Mouse (Mus musculus) cerebellum, adult 9-11 months (tissue): ENCODE data around the gene Lsm3.

Experiments
- DNase-seq: peaks from one replicate; pipeline ENCODE4 v3.0.0; 2022

Lsm3 gene

DNA sequence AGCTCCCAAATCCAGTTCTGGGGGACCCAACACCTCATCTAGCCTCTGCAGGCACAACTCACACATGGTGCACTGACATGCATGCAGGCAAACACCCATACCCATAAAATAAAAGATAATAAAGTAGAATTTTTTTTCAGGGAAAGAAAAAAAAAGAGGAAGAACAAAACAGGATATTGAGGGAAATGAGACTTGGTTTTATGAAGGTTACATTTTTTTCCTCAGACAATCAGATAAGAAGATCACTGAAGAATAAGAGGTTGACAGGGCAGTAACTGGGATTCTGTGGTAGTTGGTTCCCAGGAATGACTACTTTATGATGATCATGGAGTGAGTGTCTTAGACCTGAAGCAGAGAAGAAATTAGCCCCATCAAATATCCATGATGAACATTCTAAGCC is 1.6 kb upstream of the Lsm3 start:
- DNase-seq, result no peak

DNA sequence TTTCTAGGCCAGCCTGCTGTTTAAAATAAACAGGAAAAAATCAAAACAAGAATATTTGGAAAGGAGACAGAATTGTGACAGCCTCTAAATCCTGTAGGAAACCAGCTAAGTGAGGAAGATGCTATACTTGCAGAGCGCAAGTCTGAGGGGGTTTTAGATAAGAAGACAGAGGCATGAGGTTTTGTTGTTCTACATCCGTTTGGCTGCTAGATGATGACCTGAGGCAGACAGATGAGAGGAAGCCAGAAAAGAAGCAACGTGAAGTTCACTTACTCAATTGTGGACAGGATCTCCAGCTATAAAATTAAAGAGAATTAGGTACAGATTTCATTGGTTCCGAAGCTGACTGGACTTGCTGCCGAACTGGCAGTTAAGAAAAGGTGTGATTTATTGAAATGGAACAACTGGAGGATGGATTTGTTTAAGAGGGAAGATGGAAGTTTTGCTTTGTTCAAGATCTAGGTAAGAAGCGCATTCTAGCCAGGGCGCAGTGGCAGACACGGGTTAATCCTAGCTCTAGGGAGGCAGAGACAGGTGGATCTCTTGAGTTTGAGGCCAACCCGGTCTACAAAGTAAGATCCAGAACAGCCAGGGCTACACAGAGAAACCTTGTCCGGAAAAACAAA is 878 bp upstream of the Lsm3 start:
- no peak for DNase-seq

DNA sequence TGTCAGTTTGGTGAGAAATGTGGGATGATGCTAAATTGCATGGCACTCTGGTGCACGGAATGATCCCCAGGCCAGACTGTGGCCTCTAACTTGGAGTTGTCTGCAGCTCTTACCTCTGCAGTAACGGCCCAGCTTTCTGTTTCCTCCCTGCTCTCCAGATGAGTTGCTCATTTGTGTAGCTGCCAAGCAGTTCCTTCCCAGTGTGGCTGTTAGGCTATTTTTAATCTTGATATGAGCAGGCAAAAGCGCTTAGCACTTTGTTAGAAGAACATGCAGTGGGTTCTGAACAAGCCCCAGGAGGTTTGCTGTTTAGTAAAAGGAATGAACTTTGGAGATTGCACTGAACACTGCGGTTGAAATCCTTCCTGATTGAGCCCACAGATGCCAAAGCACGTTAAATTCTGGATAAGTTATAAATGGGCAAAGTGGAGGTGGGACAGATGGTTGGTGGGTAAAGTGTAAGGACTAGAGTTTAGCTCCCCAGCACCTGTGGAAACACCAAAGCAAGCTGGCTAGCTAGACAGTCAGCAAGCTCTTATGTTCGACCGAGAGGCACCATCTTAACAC is 2.8 kb downstream of the Lsm3 start:
- DNase-seq, result no peak

DNA sequence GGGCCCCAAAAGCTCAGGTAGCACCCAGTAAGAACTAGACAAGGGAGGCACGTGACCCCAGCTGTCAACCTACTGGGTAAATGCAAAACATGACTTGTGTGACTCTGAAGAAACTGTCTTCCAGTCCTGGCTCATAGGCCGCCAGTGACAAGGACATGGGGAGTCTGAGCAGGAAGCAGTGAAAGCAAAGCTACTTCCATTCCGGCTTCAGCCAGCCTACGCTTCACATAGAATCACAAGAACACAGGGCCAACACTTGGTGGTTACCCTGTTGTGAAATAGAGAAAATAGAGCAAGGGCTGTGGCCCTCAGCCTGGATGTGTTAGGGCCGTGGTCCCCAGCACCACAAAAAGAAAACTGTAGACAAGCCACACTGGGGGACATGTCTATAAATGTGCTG is 7.1 kb downstream of the Lsm3 start:
- no peak for DNase-seq

DNA sequence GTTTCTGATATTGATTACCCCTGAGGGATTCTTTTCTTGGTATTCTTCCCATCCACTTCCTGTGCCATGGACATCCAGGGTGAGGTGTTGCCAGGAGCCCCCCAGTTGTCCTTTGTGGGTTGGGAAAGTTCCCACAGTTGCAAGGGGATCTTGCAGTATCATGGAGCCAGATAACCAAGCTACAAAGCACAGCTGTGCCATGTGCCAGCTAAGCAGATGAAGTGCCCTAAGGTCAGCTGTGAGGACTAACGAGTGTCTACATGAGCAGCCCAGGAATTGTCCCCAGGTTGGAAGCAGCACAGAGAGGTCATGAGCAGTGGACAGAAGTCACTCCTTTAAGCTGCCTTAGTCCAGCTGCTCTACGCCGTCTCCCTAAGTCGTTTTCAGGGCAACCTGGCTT is 9.8 kb downstream of the Lsm3 start:
- DNase-seq, result no peak

DNA sequence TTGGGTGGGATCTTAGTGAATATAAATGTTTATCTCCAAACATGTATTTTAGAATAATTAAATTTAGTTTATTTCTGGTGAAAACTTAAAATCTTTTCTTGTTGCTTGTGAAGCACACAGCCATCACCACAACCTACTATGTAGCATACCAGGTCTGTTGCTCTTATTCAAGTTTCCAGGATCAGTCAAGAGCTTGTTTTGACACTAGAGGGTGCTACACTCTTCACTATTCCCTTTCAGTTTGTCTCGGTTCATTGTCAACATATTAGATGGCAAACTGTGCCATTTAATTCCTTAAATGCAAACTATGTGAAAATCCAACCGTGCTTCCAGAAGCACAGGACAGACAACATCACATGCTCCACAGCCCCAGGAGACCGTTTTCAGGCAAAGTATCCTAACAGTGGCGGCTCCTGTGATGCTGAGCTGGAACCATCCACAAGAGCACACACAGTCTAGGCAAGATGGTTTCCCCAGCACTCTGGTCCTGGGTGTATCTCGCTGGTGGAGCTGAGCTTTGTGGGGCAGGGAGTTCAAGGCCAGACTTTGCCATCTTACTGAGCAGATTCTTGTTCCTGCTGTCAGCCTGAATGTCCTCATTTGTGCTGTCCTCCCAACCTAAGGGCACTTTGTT is 11.6 kb downstream of the Lsm3 start:
- no peak for DNase-seq

DNA sequence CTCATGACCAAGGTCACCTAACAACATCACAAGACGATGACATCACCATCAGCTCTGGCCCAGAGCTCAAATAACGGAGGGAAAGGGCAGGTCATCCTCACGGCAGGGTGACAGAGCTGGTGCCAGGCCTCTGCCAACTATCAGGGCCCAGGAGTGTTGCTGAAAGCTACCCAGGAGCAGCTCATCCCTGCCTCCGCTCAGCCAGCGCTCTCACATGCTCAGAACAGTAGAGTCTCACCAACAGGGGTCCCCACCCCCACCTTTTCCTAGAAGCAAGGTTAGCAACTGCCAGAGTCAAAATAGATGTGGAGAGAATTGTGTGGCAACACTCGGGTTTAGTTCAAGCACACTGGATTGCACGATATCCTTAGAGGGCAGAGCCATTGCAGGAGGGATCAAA is 12.5 kb downstream of the Lsm3 start:
- no peak for DNase-seq

DNA sequence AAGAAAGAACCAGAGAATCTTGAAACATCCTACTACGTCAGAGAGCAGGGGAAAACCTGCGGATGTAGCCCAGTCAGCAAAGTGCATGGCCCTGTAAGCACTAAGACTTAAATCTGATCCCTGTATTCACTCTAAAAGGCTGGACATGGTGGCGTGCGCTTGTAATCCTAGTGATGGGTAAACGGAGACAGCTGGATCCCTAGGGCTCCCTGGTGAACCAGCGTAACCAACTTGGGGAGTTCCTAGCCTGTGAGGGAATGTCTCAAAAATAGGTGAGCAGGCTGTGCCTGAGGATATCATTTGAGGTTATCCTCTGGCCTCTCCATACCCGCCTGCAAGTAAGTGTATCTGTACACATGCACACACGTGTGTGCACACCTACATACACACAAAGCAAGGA is 14.9 kb downstream of the Lsm3 start:
- DNase-seq, result no peak

DNA sequence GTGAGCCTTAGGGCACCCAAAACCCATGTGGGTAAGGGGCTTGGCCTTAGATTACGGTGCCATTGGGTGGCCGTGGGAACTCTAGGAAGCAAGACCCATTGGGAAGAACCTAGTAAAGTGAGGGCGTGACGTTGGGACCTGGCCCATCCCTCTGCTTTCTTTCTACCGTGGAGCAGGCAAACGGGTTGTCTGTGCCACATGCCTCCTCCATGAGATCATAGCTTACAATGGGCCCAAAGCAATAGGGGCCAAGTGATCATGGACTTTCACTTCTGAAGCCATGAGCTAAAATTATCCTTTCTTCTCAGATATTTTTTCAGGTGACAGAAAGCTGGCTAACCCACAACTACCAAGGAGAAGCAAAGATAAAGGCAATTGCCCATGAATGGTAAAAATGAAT is 15.5 kb downstream of the Lsm3 start:
- no peak for DNase-seq

DNA sequence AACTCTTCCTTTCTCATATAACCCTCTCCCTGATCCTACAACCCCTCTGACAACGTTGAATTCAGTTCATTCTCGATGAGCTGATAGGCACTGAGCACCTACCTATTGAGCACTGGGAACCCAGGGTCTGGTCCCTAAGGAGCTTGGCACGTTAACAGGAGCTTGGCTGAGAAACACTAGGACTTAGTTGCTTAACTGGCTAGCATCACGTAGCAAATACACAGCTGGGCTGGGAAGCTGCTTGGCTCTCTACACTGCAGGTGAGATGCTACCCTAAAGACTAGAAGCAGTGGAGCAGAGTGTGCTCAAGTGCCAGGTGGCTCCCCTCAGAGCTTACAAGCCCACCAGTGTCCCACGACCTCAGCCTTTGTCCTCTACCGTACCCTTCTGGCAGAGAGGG is 16.9 kb downstream of the Lsm3 start:
- no peak for DNase-seq

DNA sequence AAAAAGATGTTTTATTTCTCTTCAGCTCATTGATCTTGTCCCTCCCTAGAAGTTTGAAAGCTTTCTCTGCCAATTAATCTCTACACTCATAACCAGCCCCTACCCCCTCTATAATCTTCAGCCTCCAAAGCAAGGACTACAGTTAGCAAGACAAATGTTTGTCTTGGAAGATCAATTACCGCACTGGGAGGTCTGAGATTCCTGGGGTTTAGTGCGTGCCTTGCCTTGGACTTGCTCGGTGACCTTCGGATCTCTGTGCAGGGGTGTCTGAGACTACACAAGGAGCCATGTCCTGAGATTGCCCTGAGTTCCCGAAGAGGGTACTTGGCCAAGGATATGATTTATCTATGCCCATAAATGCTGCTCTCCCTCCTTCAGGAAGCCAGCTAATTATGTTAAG is 17.6 kb downstream of the Lsm3 start:
- DNase-seq, result no peak

DNA sequence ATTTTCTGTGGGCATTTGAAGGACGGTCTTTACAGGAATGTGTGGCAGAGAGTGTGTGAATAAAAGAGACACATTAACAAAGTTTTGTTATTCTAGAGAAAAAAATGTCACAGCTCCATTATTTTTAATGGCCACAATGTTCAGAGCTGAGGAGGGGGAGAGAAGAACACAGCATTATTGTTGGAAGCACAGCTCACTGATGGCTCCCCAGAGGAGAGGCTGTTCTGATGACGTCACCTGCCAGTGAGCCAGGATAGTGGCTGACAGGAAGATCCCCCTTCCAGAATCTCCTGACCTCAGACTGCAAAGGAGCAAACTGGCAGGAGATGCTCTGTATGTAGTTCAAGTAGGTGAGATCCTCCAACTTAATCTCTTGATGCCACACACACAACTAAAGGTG is 18.0 kb downstream of the Lsm3 start:
- no peak for DNase-seq

DNA sequence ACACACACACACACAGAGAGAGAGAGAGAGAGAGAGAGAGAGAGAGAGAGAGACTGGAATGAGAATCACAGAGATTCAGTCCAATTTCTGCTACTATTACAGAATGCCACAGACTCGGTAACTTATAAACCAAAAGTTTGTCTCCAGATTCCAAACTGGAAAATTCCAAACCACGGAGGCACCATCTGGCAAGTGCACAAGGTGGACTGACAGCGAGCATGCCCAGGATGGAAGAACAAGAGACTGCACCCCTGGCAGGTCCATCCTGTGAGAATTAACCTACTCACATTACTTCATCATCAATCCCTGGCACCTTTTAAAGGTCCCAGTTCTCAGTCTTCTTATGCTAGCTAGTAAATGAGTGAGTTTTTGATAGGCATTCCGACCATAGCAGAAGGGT is 18.5 kb downstream of the Lsm3 start:
- no peak for DNase-seq

DNA sequence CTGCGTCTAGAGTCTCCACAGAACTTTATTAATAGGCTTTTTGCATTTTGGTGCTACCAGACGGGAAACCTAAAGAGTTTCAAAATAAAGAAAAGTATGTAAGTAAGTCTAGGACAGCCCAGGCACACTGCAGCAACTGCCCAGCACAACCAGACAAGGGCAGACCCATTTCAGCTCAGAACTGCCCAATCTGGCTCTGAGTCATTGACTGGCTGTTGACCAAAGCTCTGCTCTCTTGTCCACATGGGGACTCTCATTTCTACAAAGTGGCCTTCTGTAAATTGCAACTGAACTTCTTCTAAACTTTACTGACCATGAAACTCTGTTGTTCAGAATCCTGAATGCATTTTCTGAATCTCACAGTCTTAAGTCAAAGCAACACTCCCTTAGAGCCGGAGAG is 19.5 kb downstream of the Lsm3 start:
- DNase-seq, result no peak

DNA sequence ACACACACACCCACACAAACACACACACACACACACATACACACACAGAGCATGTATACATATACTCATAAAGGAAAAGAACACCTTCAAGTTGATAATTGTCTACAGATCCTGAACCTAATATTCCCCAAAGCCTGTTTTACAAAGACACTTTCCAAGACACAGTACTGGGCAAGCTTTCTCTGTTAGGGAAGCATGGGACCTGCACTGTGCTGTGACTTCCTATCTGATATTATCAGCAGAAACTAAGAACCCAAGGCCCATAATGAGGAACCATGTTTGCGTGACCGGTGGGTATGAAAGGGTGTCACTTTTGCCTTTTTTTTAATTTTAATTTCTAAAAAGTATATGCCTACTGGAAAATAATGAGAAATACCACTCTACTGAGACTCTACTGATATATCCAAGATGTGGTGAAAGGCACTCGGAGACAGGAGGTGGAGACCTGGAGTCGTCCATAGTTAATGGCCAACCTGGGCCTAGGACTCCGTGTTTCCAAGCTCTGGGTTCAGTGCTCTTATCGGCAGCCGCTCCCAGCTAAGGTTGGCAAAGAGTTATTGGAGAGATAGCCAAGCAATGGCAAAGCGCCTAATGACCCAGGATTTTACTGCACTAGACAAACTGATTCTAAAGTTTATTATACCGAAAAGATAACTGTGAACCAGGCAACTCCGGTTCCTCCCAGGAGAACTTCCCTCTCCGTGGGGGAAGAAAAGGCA is 20.5 kb downstream of the Lsm3 start:
- DNase-seq, result no peak

DNA sequence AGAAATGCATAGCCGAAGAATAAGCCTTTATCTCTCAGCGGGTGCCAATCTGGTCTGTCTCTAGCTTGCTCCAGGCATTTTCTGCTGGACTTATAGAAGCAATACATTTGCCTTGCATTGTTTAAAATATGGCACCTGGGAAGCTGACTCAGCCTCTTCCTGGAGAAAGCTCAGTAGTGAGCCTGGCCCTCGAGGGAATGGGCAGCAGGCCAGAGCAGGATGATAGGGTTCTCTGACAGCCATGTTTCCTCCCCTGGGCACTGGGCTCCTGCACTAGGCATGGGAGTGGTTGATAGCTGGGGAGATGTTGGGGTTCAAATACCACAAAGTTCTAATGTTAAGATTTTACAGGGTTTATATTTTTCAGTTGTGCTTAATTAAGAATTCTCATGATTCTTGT is 25.5 kb downstream of the Lsm3 start:
- no peak for DNase-seq

DNA sequence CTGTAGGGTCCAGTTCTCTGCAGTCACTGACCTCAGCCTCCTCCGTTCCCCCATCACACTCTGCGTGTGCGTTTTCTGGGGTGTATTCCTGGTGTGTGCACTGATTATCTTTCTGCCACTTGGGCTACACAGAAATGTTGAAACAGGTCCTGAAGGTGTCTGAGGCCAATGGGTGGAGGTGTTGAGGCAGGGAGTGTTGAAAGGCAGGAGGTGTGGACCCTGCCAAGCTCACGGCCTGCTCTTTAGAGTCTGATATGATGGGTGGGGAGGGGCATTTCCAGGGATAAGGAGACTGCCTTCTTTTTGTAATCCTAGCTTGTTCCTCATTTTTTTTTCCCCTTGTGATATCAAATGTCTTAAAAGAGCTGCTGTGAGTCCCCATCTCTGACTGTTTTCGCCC is 27.3 kb downstream of the Lsm3 start:
- DNase-seq, result no peak

DNA sequence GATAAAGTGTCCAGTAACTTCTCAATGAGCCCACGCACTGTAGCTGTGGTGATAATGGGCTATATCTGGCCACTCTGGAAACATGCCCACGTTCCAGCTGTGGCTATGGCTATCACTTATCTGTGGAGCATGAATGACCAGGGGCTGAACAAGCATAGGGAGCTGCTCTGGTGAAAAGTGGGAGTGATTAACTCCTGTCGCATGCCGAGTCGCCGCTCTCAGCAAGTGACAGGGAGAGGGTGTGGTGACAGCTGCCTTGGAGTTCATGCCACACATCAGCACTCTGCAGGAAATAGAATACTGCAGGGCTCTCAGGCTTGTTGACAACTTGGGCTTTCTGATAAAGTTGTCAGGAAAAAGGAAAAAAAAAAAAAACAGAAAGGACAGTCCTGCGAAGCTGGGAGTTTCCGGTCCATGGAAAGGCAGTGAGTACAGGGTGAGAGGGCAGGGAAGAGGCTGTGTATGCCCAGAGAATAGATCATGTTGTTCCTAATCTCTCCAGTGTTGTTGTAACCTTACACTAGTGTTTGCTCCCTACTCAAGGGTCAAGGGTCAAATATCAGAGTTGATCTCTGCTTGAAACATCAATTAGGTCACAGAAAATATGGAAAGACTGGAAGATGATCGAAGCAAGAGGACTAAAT is 30.6 kb downstream of the Lsm3 start:
- no peak for DNase-seq

DNA sequence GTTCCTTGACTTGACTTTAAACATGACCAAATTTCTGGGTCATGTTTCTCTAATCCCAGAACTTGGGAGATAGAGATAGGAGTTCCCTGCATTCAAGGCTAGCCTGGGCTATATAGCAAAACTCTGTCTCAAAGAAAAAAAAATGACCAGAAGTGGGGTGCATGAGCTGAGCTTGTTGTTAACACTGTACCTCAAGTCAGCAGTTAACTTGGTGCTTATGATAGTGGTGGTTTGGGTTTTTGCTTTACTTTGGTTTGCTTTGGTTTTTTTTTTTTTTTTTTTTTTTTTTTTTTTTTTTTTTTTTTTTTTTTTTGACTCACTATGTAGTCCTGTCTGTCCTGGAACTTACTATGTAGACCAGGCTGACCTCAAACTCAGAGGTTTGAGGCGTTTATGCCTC is 31.6 kb downstream of the Lsm3 start:
- no peak for DNase-seq

DNA sequence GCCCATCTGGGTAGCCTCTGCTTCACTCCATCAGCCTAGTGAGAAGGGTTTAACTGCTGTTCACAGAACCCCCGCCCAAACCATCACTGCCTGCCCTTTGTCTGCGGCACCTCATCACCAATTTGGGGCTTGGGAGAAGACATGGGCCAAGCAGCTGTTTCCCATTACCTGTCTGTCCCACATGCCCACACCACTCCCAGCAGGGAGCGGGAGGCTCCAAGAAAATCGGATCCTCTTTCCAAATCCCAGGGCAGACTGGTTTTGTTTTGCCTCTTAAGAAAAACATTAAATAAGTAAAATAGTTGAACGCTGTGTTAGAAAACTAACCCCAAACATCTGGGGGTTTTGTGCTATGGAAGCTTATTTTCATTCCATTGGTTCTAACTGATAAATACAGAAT is 33.9 kb downstream of the Lsm3 start:
- no peak for DNase-seq

DNA sequence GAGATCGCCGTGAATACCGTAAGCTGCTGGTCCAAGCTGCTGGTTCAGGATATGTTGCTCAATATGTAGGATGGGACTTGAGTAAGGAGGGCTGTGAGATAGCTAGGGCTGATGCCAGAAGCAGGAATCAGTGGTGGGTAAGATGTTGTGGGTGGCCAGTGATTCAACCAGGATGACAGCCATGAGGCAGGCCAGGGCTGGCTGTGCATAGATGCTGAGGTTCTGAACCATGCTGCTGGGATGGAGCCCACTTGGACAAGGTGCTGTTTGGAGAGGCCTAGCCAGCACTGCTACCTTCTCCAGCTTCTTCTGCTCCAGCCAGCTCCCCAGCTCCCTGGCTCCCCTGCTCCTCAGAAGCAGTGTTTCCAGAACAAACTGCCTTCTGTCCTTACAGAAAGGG is 35.9 kb downstream of the Lsm3 start:
- DNase-seq, result no peak

DNA sequence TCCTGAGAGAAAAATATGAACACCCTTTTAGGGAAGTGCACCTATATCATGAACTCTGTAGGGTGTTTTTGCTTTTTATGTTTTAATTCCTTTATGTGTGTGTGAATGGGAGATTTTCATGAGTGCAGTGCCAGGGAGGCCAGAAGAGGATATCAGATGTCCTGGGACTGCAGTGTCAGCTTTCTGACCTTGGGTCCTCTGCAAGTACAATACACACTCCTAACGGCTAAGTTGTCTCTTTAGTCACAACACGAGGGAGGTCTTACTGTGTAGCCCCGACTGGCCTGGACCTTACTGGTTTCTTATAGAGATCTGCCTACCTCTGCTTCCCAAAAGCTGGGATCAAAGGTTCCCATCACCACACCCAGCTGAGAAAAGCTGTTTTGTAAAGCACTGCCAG is 37.0 kb downstream of the Lsm3 start:
- DNase-seq, result no peak

DNA sequence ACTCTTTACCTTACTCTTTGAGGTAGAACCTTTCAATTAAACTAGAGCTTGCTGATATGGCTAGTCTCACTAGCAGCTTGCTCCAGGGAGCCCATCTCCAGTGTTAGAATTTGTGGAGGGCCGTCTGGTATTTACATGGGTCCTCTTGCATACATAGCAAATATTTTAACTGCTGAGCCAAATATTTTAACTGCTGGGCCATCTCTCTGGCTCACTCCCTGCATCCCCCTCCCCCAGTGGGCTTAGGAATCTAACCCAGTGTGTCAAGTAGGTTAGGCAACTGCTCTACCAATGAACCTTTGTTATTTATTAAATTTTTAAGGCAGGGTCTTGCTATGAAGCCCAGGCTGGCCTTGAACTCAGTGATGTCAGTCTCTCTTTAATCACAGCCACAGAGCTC is 42.8 kb downstream of the Lsm3 start:
- no peak for DNase-seq

DNA sequence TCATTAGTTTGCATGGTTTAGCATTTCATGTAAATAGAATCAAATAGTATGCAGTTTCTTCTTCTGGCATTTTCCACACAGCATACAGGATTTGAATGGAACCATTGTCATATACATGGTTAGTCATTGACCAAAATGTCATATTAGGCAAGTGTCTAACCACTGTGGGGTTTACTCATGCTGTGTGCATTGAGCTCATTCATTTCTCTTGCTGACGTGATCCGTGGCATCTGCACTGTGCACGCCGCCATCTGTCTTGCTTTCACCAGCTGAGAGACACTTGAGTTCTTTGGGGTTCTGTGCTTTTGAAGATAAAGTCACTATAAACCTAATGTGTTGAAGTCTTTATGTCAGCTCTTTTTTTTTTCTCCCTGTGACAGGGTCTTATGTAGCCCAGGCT is 43.6 kb downstream of the Lsm3 start:
- DNase-seq, result no peak
